Mouse (Mus musculus) embryonic facial prominence, embryonic 11.5 days (tissue): ENCODE measurements at regions not wholly inside any gene's neighbourhood (a gene's known extent, or its start where the extent isn't known, plus 50 kb on each side); places are given as distances from the start of the nearest gene placed in this dataset.
A peak's percentile ranks its signal among the peaks of the same experiment; 100 is the strongest.

Source experiments
- ATAC-seq: fragments of 200-750 bp; cut with Nextera tagmentation; replicated peaks from 2 replicates; pipeline ENCODE4 v1.8.0; 2017; ENCODE audit warnings: low read depth; ENCODE audit not compliant: insufficient number of reproducible peaks, low FRiP score, low TSS enrichment
- DNase-seq: peaks from one replicate; pipeline ENCODE4 v3.0.0-alpha.2; 2015; ENCODE audit warnings: low spot score
- H3K27ac ChIP-seq: fragments of 300-500 bp; sonication (generic); replicated peaks from 2 replicates; pipeline ENCODE4 v1.5.1; 2014; ENCODE audit warnings: mild to moderate bottlenecking, low read depth, low read length, control low read depth
- H3K27me3 ChIP-seq: fragments of 300-500 bp; sonication (generic); 2 replicates; pipeline ENCODE4 v1.6.1; 2014; ENCODE audit warnings: mild to moderate bottlenecking, low read length, moderate library complexity, mixed read lengths; ENCODE audit not compliant: control insufficient read depth, insufficient read depth
- H3K36me3 ChIP-seq: fragments of 300-500 bp; sonication (generic); replicated peaks from 2 replicates; pipeline ENCODE4 v1.6.1; 2014; ENCODE audit warnings: low read depth, mild to moderate bottlenecking, low read length, moderate library complexity, mixed read lengths; ENCODE audit not compliant: control insufficient read depth, insufficient read depth
- H3K4me1 ChIP-seq: fragments of 300-500 bp; sonication (generic); 2 replicates; pipeline ENCODE4 v1.6.1; 2014; ENCODE audit warnings: low read length, mixed read lengths; ENCODE audit not compliant: control insufficient read depth, insufficient read depth
- H3K4me2 ChIP-seq: fragments of 300-500 bp; sonication (generic); 2 replicates; pipeline ENCODE4 v1.6.1; 2014; ENCODE audit warnings: low read depth, mild to moderate bottlenecking, control low read depth, low read length, moderate library complexity
- H3K4me3 ChIP-seq: fragments of 300-500 bp; sonication (generic); 2 replicates; pipeline ENCODE4 v1.5.1; 2014; ENCODE audit warnings: low read depth, low read length, control low read depth
- H3K9ac ChIP-seq: fragments of 300-500 bp; sonication (generic); replicated peaks from 2 replicates; pipeline ENCODE4 v1.6.1; 2014; ENCODE audit warnings: mild to moderate bottlenecking, control low read depth, low read length
- H3K9me3 ChIP-seq: fragments of 300-500 bp; sonication (generic); replicated peaks from 2 replicates; pipeline ENCODE4 v1.6.1; 2016; ENCODE audit warnings: mild to moderate bottlenecking, low read length, inconsistent platforms, mixed read lengths; ENCODE audit not compliant: control insufficient read depth
- WGBS: fragments of 180-500 bp; shearing (Covaris S2); extraction: QIAGEN DNeasy Blood & Tissue Kit; methylation state at CpG from one replicate; pipeline ENCODE4 v1.1.7; 2014; 5-methylcytosine and 5-hydroxymethylcytosine counted together

DNA sequence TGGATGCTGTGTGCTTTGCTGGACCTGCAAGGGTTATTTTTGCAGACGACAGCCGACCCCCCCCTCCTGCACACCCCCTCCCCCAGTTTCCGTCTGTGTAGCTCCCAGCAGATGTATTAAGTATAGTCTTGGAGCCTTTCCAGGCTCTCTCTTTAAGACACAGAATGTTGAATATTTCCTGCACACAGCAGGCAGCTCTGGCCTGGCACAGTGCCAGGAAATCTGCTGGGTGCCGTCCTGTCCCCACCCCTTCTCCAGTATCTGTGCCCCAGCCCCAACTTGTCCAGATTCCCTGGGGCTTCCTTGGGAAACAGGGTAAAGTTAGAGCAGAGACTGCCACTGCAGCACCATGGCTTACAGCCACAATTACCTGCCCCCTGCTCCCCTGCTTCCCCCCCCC, 263.4 kb downstream of the Sorl1 start:
- Histone ChIP-seq H3K9me3 (no peaks in the 10 kb centered on the region), H3K4me2 (no peak overlapping the region), H3K4me3 (no peak overlapping the region), H3K27ac (peak overlapping the region; percentile 82), H3K27me3 (no peaks in the 10 kb centered on the region), H3K9ac (0 out of 2 replicates have a peak overlapping the region, but pooled peaks have one; percentile 18), H3K4me1 (no peaks in the 10 kb centered on the region; the same call in 1 of the 2 replicates), H3K36me3 (no peaks in the 10 kb centered on the region)
- WGBS: 2% methylated on average over 4 of the region's 4 CpGs
- DNase-seq (peak; percentile 87), ATAC-seq (peak; percentile 94)

DNA sequence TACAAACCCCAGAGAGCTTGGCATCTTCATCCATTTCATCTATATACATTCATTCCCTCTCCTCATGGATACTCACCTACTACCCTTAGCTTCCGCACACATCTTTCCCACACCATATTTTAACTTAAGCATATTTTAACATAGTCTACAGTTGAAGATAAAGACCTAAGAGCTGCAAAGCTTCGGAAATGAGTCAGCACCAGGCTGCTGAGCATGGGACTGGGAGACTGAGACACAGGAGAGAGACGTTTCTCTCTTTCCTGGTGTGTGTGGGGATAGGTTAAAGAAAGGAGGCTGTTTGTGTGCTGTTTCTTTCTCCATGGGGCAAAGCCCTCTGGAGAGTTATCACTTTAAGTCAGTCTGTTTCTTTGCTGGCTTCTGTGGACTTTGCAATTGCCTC, 264.3 kb downstream of the Sorl1 start:
- 79% methylated on average over 3 of the region's 3 CpGs for WGBS
- Histone ChIP-seq H3K9me3 (no peaks in the 10 kb centered on the region), H3K4me2 (no peak overlapping the region), H3K4me1 (no peaks in the 10 kb centered on the region; the same call in 1 of the 2 replicates), H3K27me3 (no peaks in the 10 kb centered on the region), H3K9ac (no peak overlapping the region), H3K4me3 (no peak overlapping the region), H3K36me3 (no peaks in the 10 kb centered on the region), H3K27ac (peak overlapping the region; percentile 82)
- DNase-seq (no peak), ATAC-seq (no peak)

DNA sequence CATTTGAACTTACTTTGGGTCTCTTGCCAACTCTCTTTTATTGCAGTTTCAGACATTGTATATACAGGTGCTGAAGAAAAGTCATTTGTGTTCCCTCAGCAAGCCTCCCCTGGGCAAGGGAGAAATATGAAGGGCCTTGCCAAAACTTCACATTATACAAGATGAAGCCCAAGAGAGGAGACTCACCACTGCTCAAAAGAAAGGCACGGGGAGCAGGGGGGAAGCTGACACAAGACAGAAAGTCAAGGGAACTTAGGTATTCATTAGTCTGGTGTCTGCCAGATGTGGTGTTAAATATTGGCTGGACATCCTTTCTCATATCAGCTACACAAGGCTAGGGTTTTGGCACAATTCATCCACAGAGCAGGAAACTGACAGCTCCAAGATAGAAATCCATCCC, 272.0 kb downstream of the Sorl1 start:
- 70% methylated on average over 1 of the region's 1 CpGs for WGBS

GRCm38 (mm10) chr9:41849628-41850326, 274.3 kb downstream of the Sorl1 start:
- no peak for DNase-seq
- WGBS: 54% methylated on average over 4 of the region's 4 CpGs
- ATAC-seq: no peak
- H3K9me3 ChIP-seq: no peaks in the 10 kb centered on the region
- H3K36me3 ChIP-seq: no peaks in the 10 kb centered on the region
- H3K27me3 ChIP-seq: no peaks in the 10 kb centered on the region
- no peak overlapping the region for H3K27ac ChIP-seq
- no peak overlapping the region for H3K4me3 ChIP-seq
- H3K9ac ChIP-seq: no peak overlapping the region
- H3K4me1 ChIP-seq: no peaks in the 10 kb centered on the region
- H3K4me2 ChIP-seq: no peak overlapping the region

More for the DNA sequence above, 272.0 kb downstream of the Sorl1 start:
- H3K4me2 ChIP-seq: no peak overlapping the region
- no peak overlapping the region for H3K27ac ChIP-seq
- H3K9ac ChIP-seq: no peak overlapping the region
- no peaks in the 10 kb centered on the region for H3K9me3 ChIP-seq
- no peak overlapping the region for H3K4me3 ChIP-seq
- ATAC-seq (no peak), DNase-seq (no peak)
- no peaks in the 10 kb centered on the region for H3K36me3 ChIP-seq
- no peaks in the 10 kb centered on the region for H3K4me1 ChIP-seq
- H3K27me3 ChIP-seq: no peaks in the 10 kb centered on the region

DNA sequence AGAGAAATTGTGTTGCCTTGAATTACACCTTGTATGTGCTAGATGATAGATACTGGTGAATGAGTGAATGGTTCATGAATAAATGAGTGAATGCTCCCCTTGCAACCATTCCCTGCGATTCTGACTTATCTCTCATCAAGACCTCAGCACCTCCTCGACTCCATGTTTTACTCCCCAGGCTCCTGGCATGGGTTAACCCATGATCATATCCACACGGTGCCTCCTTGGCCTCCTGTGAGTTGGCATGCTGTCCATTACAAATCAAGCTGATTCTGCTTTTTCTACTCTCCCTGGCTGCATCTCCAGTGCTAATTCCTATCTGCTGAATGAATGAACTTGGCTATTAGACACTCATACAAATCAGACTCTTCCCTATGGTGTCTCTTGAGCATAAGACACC, 279.5 kb downstream of the Sorl1 start:
- no peaks in the 10 kb centered on the region for H3K27me3 ChIP-seq
- H3K27ac ChIP-seq: no peak overlapping the region
- H3K4me2 ChIP-seq: no peak overlapping the region
- no peaks in the 10 kb centered on the region for H3K4me1 ChIP-seq
- no peak overlapping the region for H3K9ac ChIP-seq
- DNase-seq (no peak), ATAC-seq (no peak)
- H3K9me3 ChIP-seq: no peaks in the 10 kb centered on the region
- no peak overlapping the region for H3K4me3 ChIP-seq
- 92% methylated on average over 3 of the region's 3 CpGs for WGBS
- H3K36me3 ChIP-seq: no peaks in the 10 kb centered on the region

DNA sequence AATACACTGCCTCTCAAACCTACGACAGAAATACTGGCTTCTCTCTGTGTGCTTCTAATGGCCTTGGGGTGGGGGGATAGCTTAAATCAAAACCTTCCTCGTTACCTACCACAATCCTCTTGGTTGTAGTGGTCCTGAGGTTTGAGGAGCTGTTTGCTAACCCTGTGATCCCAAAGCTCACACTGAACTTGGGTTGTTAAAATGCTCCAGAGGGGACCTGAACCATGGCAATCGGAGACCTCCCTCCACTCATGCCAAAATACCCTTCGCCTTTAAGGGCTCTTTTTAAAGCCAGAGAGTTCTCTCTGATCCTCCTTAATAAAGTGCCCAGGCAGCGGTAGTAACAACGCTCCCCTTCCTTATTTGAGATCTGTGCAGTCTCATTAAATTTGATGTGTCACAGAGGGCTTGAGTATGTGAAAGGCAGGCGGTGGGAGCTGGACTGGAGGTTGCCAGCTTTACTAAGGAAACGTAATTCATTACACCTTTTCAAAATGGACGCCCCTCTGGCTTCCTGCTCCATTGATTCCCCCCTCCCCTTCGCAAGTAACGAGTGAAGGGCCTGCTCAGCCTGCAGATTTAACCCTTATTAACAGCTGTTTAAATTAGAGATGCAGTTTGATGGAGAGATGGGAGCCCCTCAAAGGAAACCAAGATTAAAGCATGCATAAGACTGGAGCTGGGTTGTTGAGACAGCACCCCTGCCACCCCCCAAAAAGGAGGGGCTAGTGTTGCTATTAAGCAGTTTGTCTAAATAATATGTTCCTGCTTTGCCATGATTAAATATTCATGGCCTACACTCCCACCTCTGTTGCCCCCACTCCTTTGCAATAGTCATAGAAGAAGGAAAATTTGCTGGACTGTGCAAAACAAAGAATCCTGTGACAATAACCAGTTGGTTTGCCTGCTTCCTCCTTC, 289.4 kb downstream of the Sorl1 start:
- Histone ChIP-seq H3K27me3 (no peaks in the 10 kb centered on the region), H3K4me2 (no peak overlapping the region), H3K9ac (no peak overlapping the region; the same call in 1 of the 2 replicates), H3K9me3 (no peaks in the 10 kb centered on the region), H3K4me1 (no peaks in the 10 kb centered on the region; the same call in 1 of the 2 replicates), H3K4me3 (no peak overlapping the region), H3K36me3 (no peaks in the 10 kb centered on the region), H3K27ac (no peak overlapping the region)
- DNase-seq (peak; percentile 29), ATAC-seq (no peak)
- 66% methylated on average over 11 of the region's 11 CpGs for WGBS

DNA sequence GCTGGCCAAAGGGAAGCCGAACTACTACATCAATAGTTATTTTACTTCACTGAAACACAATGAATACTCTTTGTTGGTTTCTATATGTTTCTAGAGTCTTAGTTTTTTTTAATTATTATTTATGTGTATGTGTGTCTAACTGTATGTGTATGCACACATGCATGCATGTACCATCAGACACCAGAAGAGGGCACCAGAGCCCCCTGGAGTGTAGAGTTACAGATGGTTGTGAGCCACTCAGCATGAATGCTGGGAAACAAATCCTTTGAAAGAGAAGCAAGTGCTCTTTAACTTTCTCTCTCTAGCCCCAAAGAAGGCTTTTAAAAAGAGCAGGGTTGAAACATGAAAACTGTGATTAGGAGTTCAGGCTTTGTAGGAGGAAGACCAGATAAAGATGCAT, 290.7 kb downstream of the Sorl1 start:
- no peak overlapping the region for H3K9ac ChIP-seq
- WGBS: 97% methylated on average over 1 of the region's 1 CpGs
- DNase-seq (no peak), ATAC-seq (no peak)
- H3K4me2 ChIP-seq: no peak overlapping the region
- no peaks in the 10 kb centered on the region for H3K9me3 ChIP-seq
- no peak overlapping the region for H3K27ac ChIP-seq
- H3K36me3 ChIP-seq: no peaks in the 10 kb centered on the region
- H3K27me3 ChIP-seq: no peaks in the 10 kb centered on the region
- no peaks in the 10 kb centered on the region; the same call in 1 of the 2 replicates for H3K4me1 ChIP-seq
- H3K4me3 ChIP-seq: no peak overlapping the region

DNA sequence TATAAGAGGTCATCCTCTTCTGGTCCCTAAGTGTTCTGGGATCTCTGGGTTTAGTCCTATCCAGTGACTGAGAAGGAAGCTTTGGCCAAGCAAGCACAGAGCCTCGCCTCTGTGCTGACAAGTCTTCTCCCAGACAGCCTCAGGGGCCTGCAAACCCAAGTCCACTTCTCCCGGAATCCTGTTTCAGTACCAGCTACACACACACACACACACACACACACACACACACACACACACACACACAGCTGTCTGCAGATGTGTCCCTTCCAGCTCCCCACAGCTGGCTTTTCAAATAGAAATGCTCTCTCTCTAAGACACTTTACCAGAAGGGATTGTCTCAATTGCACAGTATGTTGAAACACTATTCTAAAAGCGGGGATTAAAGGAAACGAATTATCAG, 296.7 kb downstream of the Sorl1 start:
- WGBS: 62% methylated on average over 4 of the region's 4 CpGs
- no peaks in the 10 kb centered on the region for H3K36me3 ChIP-seq
- no peak overlapping the region for H3K27ac ChIP-seq

More for the DNA sequence above, 296.7 kb downstream of the Sorl1 start:
- Histone ChIP-seq H3K4me3 (no peak overlapping the region), H3K4me1 (no peaks in the 10 kb centered on the region), H3K27me3 (no peaks in the 10 kb centered on the region), H3K9me3 (no peaks in the 10 kb centered on the region), H3K4me2 (no peak overlapping the region), H3K9ac (no peak overlapping the region)
- no peak for ATAC-seq
- no peak for DNase-seq
